Mouse (Mus musculus): Measurements from ENCODE around the gene Slc35e3.

GRCm38 (mm10) chr10:117709326-117709830, 36.8 kb downstream of the Slc35e3 start:
- TF ChIP-seq GATA1 (IDR thresholded peaks at IDR 0.05; ENCODE audit: low read length) (no peak), TAL1 (IDR thresholded peaks at IDR 0.05; ENCODE audit: low read length) (no peak)
